Mouse (Mus musculus) mouse trophoblast stem cell (cell line): Measurements from ENCODE around the gene Txndc16.

Experiments
- in situ Hi-C, 2 experiments: fragments of 300-500 bp; cut with MseI, MboI; formaldehyde crosslinking; loops; 2 replicates in 1 of 2; 3 replicates in 1 of 2; pipeline ENCODE4 v1.15.1; 2025

Gene Txndc16

DNA sequence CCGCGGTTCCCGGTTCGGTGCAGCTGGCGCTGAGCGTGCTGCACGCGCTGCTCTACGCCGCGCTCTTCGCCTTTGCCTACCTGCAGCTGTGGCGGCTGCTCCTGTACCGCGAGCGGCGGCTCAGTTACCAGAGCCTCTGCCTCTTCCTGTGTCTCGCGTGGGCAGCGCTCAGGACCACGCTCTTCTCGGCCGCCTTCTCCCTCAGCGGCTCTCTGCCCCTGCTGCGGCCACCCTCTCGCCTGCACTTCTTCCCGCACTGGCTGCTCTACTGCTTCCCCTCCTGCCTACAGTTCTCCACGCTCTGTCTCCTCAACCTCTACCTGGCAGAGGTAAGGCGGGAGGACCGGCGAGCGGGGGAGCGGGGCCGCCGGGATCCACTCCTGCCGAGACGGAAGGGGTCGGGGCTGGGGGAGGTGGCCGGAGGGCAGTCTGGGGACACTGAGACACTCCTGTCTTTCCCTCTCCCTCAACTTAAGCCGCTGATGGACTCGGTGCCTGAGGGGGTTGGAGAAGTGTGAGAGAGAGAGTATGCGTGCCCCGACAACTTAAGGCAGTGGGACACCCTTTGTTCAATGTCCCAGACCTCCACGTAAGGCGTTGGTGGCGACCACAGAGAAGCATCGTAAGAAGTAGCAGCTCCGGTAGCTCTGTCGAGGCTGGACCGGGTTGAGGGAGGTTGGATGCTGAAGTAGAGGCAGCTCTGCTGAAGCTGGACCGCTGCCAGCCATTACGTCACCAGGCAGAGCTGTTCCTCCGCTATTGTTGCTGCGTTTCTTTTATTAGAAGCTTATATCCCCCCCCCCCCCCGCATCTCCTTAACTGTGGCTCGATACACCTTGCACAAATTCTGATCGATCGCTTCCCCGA lies at the start of gene Txndc16:
Gene Txndc16, minus strand, starts transcription at position 239 of the 867 bp plus-strand sequence.
- in situ Hi-C loops = no loop called here

DNA sequence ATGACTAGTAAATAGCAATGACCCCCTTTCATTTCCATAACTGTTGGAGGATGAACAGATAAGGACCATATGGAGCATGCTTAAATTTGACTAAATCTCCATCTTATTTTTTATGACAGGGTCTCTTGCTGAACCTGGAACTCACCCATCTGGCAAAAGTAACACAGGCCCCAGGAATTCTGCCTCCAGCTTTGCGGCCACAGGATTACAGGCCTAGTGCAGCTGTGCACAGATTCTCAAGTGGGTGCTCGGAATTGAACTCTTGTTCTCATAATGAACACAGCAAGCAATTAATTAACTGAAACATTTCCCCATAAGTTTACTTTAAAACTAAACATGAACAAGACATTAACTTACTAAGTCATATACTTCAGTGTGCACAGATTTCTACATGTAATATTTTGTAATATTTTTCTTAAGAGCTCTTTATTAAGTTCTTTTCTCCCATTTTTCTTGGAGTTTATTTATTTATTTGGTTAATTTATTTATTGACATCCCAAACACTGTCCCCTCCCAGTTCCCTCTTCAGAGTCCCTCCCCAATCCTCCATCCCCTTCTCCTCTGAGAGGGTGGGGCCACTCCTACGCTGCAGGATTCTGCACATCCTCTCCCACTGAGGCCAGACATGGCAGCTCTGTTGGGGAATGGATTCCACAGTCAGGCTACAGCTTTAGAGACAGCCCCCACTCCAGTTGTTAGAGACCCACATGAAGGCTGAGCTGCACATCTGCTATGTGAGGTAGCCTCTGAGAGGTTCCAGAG lies 43.9 kb upstream of the Txndc16 start:
- in situ Hi-C loops = no loop called here

DNA sequence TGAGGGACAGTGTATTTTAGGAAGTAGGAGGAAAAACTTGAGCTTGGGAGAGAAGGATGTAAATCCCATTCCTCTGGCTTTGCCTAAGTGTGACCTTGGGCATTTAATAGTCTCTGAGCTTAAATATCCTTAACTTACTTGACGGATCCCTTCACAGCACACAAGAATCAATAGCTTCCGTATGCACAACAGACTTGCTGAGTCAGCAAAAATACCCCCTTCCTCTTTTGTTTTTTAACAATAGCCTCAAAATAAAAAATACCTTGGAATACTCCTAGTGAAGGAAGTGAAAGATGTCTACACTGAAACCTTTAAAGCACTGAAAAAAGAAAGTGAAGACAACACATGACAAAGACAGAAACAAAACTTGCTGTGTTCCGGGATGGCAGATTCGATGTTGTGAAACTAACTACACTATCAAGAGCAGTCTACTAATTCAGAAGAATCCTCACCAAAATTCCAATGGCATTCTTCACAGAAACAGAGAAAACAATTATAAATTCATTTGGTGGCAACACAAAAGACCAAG lies 31.5 kb upstream of the Txndc16 start:
- in situ Hi-C loops = no loop called here

DNA sequence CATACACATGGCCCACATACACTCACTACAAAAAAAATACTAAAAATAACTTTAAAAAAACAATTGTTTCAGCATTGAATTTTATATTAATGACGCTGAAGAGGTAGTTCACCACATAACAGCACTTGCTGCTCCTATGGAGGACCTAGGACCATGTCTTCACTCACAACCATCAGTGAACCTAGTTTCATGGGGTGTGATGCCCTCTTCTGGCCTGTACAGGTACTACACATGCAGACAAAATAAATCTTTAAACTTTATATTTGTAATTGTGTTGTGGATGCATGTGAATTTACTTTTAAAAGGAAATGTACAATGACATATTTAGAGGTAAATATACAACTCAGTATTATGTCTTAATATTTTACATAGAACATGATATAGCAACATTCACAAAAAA lies 21.5 kb upstream of the Txndc16 start:
- in situ Hi-C loops = loop anchor here in 1 of 2 experiments (10.0 kb wide), 1 partner anchor 257 kb away; the partner anchor contains the start of gene Ptger2

DNA sequence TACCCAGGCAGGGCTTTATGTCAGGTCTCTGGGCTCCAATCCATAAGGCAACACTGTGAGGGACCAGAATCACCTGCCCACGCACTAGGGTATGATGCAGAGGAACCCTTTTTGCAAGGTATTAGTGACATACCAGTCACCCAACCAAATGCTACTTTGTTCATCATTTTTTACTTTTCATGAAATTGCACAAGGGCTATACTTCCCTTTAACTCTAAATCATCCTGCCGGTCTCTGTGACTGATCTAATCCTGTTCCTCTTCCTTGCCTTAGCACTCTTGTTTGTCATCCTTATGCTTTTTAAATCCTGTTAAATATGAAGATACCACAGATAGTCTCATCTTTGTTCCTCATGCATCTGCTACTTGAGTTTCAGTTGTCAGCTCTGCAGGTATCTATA lies 18.9 kb upstream of the Txndc16 start:
- in situ Hi-C loops = no loop called here

DNA sequence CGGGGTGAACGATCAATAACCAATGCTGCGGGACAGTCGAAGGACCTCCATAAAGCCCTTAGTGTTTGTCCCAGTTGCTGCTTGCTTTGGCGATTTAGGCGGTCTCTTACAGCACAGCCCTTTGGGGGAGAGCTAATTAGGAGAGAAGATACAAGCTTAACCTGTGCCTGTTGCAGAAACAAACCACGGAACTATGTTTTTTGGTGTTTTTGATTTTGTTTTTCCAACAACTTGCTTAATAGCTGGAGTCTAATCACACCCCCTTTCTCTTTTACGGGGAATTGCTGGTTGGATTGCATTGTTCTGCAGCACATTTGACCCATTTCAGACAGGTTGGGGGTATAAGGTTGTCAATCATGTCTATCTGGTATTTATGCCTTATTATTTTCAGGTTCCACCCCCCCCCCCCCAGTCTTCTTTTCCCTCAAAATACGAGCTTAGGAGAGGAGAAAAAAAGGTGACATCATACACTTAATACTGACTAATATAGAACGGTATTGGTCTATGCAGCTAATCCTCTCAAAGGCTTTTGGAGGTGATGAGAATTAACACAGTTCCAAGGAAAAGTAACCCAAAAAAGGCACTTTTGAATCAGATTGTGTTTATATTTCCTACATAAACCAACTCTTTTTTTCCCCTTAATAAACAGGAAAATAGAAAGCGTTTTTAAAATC lies 966 bp upstream of the Txndc16 start:
- in situ Hi-C loops = no loop called here

DNA sequence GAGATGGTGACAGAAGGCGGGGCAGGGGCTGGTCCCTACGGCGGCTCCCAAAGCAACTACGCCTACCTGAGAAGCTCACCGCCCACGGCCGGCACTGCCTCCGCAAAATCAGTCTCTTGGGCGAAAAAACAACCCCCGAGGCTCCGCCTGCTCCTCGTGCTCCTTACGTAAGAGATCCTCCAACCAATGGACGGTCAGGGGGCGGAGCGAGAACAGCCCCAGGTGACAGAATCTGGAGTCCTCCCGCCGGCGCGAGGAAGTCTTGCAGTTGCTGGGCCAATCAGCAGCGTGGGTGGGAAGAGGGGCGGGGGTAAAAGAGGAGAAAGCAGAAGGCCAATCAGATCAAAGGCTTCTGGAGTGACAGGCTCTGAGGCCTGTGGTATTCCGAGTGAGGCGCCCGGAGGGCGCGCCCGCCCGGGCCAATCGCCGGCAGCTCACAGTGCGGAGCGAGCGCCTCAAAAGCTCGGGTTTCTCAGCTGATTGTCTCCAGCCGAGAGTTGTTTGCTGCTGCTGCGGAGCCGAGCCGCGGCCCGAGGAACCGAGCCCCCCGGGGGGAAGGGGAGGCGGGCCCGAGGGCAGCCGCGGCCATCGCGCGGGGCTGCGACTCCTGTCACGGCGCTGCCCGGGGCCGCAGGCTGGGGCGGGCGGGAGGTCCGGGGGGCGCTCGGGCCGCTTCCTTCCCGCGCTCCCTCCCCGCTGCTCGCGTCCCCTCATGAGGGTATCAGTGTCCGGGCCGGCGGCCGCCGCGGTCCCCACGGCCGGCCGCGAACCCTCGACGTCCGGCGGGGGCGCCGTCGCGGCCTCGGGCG lies 643 bp downstream of the Txndc16 start, which contains the start of gene Gpr137c:
Gene Gpr137c, plus strand, starts transcription at position 437 of the 809 bp plus-strand sequence.
- in situ Hi-C loops = no loop called here

DNA sequence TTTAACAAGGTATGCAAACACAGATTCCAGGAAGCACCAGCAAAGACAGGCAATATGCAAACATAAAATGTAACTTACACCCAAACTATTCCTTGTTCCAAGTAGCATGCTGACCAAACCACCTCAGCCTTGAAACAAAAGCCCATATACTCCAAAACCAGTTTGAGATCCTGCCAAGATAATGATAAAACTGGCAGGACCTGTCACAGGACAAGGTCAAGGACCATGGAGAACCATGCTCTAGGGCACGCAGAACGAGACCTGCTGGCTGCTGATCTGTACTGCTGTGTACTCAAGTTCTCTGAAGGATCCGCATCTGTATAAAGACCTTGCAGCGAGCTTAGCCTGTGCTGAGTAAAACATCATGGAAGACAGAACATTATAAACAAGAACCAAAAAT lies 2.4 kb downstream of the Txndc16 start:
- in situ Hi-C loops = no loop called here

DNA sequence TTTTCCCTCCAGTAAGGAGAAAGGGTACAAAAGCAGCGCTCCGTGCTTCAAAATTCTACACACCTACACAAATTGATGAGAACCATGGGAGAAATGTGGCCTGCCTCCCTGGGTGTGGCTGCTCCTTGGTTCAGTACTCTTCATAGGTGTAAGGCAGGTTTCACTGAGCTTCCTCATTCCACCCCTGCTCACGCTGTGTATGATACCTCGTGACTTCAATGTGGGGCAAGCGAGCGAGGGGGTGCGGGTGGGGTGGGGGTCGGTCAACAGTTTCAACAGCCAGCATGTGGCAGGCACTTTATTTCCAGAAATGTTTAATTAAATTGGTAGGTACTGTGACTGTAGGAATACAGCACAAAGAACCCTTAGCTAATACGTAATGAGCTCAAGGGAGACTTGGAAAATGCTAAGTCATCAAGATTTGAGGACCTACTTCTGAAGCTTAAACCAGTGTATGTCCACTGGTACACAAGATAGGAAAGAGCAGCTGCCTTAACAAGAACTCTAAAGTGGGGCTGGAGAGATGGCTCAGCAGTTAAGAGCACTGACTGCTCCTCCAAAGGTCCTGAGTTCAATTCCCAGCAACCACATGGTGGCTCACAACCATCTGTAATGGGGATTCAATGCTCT lies 3.3 kb downstream of the Txndc16 start:
- in situ Hi-C loops = no loop called here

DNA sequence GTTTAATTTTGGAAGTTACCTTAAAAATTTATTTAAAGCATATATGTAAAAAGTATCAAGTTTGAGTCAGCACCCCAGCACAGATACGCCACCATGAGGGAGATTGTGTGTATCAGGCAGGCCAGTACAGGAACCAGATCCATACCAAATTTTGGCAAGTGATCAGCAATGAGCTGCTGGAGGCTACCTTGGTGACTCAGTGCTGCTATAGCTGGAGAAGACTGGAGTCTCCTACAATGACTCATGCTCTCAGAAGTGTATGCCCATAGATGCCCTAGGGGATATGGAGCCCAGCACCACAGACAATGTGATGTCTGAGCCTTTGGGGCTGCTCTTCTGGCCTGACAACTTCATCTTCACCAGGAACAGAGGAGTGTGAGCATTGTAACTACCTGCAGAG lies 8.7 kb downstream of the Txndc16 start:
- in situ Hi-C loops = no loop called here

DNA sequence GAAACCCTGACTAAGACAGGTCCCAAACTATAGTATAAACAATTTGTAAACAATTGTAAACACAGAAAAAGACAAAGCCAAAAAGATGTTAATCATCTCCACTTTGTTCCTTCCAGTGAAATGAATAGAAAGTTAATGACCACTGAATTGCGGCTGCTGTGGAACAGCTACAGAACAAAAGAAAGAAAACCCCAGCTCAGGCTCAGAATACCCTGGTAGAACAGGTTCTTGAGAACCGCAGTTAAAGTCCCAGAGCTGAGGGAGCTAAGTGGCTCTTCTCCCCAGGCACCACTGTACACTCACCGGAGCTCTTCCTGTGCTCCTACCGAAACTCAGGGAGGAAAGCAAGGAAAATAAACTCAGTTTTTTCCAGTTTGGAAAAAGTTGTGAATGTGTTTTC lies 9.4 kb downstream of the Txndc16 start:
- in situ Hi-C loops = no loop called here

DNA sequence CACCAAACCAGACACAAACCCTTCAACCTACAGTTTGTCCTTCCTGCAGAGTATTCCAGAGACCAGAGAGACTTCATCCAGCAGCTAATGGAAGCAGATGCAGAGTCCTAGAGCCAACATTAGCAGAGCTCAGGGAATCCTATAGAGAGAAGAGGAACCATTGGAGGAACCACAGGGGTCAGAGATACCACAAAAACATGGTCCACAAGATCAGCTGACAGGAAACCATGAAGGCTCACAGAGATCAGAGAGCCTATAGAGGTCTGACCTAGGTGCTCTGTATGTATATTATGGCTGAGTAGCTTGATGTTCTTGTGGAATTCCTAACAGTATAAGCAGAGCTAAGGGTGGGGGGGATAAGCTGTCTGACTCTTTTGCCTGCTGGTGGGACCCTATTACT lies 19.5 kb downstream of the Txndc16 start:
- in situ Hi-C loops = no loop called here

DNA sequence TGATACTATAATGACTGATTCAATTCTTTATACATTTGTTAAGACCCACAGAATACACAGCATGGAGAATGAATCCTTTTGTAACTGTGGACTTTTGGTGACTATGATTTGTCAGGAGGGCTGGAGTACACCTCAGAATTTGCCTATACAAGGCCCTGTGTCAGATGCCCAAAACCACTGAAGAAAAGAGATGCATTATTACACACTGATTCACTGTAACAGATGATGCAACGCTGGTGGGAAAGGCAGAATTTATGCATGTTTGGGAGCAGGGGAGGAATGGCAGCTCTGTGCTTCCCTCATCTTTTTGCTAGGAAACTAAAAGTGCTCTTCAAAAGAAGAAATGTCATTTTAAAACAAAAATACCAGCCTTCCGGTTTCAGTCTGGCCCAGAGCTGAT lies 29.1 kb downstream of the Txndc16 start:
- in situ Hi-C loops = no loop called here

DNA sequence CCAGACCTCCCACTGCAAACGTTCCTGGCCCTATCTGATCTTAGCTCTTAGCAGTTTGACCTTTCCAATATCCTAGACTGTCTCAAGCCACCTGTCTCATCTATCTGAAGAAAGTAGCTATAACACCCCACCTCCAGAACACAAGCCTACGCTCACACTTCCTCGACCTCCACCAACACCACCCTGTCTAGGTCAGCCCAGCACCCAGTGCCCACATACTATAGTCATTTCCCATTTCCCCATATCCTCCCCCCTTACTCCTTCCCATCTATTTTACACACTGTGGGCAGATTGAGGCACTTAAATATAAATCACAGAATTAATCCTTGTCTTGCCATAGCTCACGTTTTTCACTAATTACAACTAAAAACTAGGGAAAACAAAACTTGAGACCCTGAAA lies 38.5 kb downstream of the Txndc16 start:
- in situ Hi-C loops = no loop called here

DNA sequence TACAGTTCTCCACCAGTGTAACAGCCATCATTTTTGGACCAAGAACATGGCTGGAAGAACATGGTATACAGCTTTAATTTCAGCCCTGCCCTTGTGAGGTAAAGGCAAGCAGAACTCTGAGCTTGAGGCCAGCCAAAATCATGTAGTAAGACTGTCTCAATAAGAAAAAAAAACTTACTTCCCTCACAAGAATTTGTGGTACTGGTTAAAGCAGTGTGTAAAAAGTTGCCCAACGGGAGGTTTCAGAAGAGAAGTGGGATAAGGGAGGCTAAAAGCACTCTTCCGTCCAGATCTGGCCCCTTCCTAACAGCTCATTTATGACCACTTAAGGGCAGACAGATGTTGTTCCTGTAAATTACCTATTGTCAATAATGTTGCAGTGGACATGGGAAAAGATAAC lies 40.5 kb downstream of the Txndc16 start:
- in situ Hi-C loops = no loop called here

DNA sequence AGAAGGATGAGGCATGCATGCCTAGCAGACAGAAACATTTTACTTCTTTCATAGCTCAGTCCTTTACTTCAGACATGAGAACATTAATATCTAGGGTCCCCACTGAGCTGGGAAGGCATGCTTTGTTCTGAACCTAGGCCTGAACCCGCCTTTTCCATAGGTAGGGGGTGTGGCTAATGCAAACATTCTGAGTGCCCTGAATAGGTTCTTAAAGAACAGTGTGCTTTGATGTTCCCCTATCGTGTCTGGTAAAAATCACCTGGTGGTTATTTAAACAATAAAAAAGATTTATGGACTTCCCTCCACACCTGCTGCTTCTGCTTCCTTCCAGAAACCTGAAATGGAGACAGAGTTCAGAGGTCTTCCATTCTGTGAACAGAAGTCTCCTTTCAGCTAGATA lies 40.9 kb downstream of the Txndc16 start:
- in situ Hi-C loops = no loop called here

DNA sequence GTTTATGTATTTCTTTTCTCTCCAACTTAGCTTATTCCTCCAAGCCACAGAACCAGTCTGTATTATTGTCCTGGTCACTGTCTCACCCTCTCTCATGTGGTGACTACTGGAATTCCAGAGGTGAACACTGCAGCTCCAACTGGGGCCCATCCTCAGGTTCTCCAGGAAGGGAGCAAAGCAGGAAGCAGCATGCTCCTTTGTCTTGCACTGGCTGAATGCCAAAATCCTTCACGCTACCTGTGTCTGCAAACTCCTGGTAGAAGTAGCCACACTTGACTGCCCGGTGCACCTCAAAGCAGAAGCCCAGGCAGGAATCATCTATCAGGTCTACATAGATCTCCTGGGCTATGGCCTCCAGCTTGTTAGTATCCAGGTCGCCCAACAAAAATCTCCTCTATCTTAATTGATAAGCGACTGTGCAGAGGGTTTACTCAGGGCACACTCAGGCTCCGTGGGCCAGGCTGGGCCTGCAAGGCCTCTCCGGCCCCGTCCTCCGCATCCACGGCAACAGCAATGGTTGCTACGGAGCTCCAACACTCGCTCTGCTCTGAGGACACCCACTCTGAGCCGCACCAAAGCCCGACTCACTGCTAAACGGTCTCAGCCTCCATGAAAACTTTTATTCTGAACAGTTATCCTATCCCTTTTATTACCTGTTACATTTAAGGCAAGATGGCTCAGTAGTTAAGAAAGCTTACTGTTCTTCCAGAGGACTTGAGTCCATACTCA lies 45.0 kb downstream of the Txndc16 start:
- in situ Hi-C loops = no loop called here

DNA sequence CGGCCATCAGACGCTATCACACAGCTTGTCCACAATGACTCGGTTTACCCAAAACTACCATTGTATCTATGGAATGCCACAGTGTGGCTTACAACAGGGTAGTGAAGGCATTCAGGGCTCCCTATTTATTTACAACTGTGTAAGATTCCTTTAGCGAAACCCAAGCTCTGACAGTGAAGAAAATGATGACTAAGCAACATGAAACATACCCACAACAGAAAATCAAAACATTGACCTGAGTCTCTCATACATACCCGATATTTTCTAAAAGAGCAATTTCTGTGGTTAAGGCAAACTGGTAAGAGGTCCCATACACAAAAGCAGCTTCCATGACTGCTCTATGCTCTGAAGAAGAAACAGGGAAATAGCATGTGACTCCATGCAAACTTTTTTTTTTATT lies 47.9 kb downstream of the Txndc16 start:
- in situ Hi-C loops = no loop called here

DNA sequence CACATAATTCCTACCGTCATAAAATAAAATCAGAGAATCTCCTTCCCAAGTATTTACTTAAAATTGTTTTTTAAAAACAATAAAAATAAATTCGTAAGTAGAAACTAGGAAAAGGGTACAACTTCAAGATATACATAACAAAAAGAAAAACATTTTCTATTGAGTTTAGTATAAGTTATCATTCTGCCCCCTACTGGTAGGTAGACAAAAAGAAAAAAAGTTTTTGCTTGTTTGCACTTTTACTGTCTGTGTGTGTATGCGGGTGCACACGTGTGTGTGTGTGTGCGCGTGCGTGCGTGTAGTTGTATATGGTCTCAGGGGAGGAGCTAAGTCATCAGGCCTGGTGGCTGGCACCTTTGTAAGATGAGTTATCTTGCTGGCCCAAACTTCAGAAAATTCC lies 52.8 kb downstream of the Txndc16 start:
- in situ Hi-C loops = no loop called here
